Mouse (Mus musculus): Measurements from ENCODE around the gene Mrpl38. TPM values are rescaled to one million over a fixed set of nuclear protein-coding genes. Genes with fewer than 3 reads are reported as not detected.

Mrpl38 gene
- total RNA-seq, 2 experiments from 2014 or later, result 60.2 to 61.2 TPM

GRCm38 (mm10) chr11:116111611-116112203 is 27.0 kb downstream of the Mrpl38 start:
- DNase-seq (ENCODE audit: low spot score in 2 of 2), result no peak

- DNase-seq (ENCODE audit: low spot score in 2 of 2), result no peak
These were observed 27.6 kb downstream of the Mrpl38 start for GRCm38 (mm10) chr11:116111067-116111466.

- no peak for DNase-seq (ENCODE audit: low spot score in 2 of 2)
These were observed 28.1 kb downstream of the Mrpl38 start for GRCm38 (mm10) chr11:116110540-116110939.

- DNase-seq (ENCODE audit: low spot score in 2 of 2), result no peak
These were observed 28.5 kb downstream of the Mrpl38 start for GRCm38 (mm10) chr11:116110131-116110530.

GRCm38 (mm10) chr11:116109441-116110081 is 29.1 kb downstream of the Mrpl38 start:
- DNase-seq (ENCODE audit: low spot score in 2 of 2), result no peak

- no peak for DNase-seq (ENCODE audit: low spot score in 2 of 2)
These were observed 30.1 kb downstream of the Mrpl38 start for GRCm38 (mm10) chr11:116108464-116109137.

GRCm38 (mm10) chr11:116107777-116108285 is 30.8 kb downstream of the Mrpl38 start:
- DNase-seq (ENCODE audit: low spot score in 2 of 2), result no peak

- no peak for DNase-seq (ENCODE audit: low spot score in 2 of 2)
These were observed 31.5 kb downstream of the Mrpl38 start for GRCm38 (mm10) chr11:116106963-116107776.

- DNase-seq (ENCODE audit: low spot score in 2 of 2), result no peak
These were observed 32.3 kb downstream of the Mrpl38 start for GRCm38 (mm10) chr11:116106154-116106962.

- no peak for DNase-seq (ENCODE audit: low spot score in 2 of 2)
These were observed 33.6 kb downstream of the Mrpl38 start for GRCm38 (mm10) chr11:116105065-116105464.

GRCm38 (mm10) chr11:116104006-116104646 is 34.5 kb downstream of the Mrpl38 start:
- no peak for DNase-seq (ENCODE audit: low spot score in 2 of 2)

GRCm38 (mm10) chr11:116103572-116103971 is 35.1 kb downstream of the Mrpl38 start:
- DNase-seq (ENCODE audit: low spot score in 2 of 2), result no peak

GRCm38 (mm10) chr11:116102472-116102871 is 36.2 kb downstream of the Mrpl38 start:
- no peak for DNase-seq (ENCODE audit: low spot score in 2 of 2)

- DNase-seq (ENCODE audit: low spot score in 2 of 2), result no peak
These were observed 36.7 kb downstream of the Mrpl38 start for GRCm38 (mm10) chr11:116101931-116102381.

GRCm38 (mm10) chr11:116100839-116101238 is 37.8 kb downstream of the Mrpl38 start:
- DNase-seq (ENCODE audit: low spot score in 2 of 2), result no peak

GRCm38 (mm10) chr11:116100385-116100784 is 38.3 kb downstream of the Mrpl38 start:
- DNase-seq (ENCODE audit: low spot score in 2 of 2), result no peak

GRCm38 (mm10) chr11:116099462-116099861 is 39.2 kb downstream of the Mrpl38 start:
- no peak for DNase-seq (ENCODE audit: low spot score in 2 of 2)

- DNase-seq (ENCODE audit: low spot score in 2 of 2), result no peak
These were observed 39.8 kb downstream of the Mrpl38 start for GRCm38 (mm10) chr11:116098711-116099460.
